Mouse (Mus musculus) cortical plate, adult 2 months (tissue): ENCODE results near the gene Kcnk7.

Experiments used
- CTCF ChIP-seq: fragments of 200-500 bp; IDR thresholded peaks from 2 replicates; pipeline ENCODE4 v1.5.1; 2011; ENCODE audit warnings: mild to moderate bottlenecking, control low read depth, low read length; ENCODE audit not compliant: insufficient read depth; ENCODE audit errors: extremely low read depth
- POLR2A ChIP-seq: fragments of 200-500 bp; IDR thresholded peaks from 2 replicates; pipeline ENCODE4 v1.6.1; 2011; ENCODE audit warnings: mild to moderate bottlenecking, low read length, control low read depth; ENCODE audit not compliant: insufficient read depth; ENCODE audit errors: extremely low read depth

DNA sequence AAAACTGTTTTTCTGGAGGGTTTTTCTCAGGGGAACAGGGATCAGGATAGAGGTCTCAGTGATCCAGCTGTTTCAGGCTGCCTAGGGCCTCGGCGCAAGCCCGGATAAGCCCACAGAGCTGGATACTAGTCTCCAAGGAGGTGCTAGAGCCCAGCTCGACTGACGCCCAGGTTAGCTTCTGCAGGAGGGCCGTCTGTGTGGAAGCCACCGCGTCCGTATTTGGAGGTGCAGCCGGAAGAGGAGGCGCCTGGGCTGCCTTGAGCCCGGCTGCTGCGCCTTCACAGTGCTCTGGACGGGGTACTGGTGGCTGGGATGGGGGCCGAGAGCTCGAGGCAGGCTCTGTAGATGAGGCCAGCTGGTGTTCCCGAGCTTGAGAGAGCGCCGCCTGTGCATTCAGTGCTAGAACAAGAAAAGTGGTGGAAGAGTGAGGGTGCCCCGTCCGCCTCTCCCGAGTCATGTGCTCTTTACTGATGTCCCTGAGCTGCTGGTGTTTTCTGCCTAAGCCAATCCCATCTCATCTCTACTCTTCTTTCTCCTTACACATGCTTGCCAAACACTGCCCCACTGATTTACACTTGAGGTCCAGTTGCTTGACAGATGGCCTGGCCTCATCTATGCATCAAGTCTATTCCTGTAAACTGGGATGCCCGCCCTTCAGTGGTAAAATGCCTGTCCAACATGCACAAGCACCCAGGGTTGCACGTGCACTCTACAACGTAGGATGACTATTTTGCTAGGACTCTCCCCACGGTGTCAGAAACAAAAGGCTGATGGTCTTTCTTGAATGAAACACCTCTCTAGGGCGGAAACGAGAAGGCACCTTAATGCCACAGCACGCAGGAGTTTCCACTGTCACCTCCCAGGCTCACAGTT is 26.4 kb downstream of the Kcnk7 start:
- TF ChIP-seq POLR2A (no peak), CTCF (no peak)
